Mouse (Mus musculus) hindbrain, embryonic 16.5 days (tissue): Measurements from ENCODE around the gene Slc16a10. TPM values are rescaled to one million over a fixed set of nuclear protein-coding genes. Genes with fewer than 3 reads are reported as not detected.

Experiments
- ATAC-seq: fragments of 200-750 bp; cut with Nextera tagmentation; 2 replicates; pipeline ENCODE4 v1.8.0; 2017; ENCODE audit warnings: moderate TSS enrichment, moderate library complexity
- H3K27ac ChIP-seq: fragments of 300-500 bp; sonication (generic); 2 replicates; pipeline ENCODE4 v1.5.1; 2014; ENCODE audit warnings: low read depth, mild to moderate bottlenecking, control low read depth, low read length, moderate library complexity
- H3K27me3 ChIP-seq: fragments of 300-500 bp; sonication (generic); replicated peaks from 2 replicates; pipeline ENCODE4 v1.6.1; 2014; ENCODE audit warnings: low read length; ENCODE audit not compliant: control insufficient read depth, insufficient read depth
- H3K36me3 ChIP-seq: fragments of 300-500 bp; sonication (generic); 2 replicates; pipeline ENCODE4 v1.6.1; 2014; ENCODE audit warnings: mild to moderate bottlenecking, low read length, moderate library complexity, mixed read lengths; ENCODE audit not compliant: control insufficient read depth, insufficient read depth
- H3K4me1 ChIP-seq: fragments of 300-500 bp; sonication (generic); 2 replicates; pipeline ENCODE4 v1.6.1; 2014; ENCODE audit warnings: low read depth, low read length; ENCODE audit not compliant: control insufficient read depth, insufficient read depth
- H3K4me2 ChIP-seq: fragments of 300-500 bp; sonication (generic); 2 replicates; pipeline ENCODE4 v1.6.1; 2014; ENCODE audit warnings: mild to moderate bottlenecking, low read length, control low read depth, moderate library complexity
- H3K4me3 ChIP-seq: fragments of 300-500 bp; sonication (generic); 2 replicates; pipeline ENCODE4 v1.5.1; 2014; ENCODE audit warnings: mild to moderate bottlenecking, low read length, control low read depth, moderate library complexity
- H3K9ac ChIP-seq: fragments of 300-500 bp; sonication (generic); 2 replicates; pipeline ENCODE4 v1.6.1; 2014; ENCODE audit warnings: low read depth, mild to moderate bottlenecking, control low read depth, low read length, moderate library complexity
- H3K9me3 ChIP-seq: fragments of 300-500 bp; sonication (generic); 2 replicates; pipeline ENCODE4 v1.6.1; 2014; ENCODE audit warnings: mild to moderate bottlenecking, low read length, moderate library complexity; ENCODE audit not compliant: control insufficient read depth
- WGBS: fragments of 180-500 bp; shearing (Covaris S2); extraction: QIAGEN DNeasy Blood & Tissue Kit; methylation state at CpG from one replicate; pipeline ENCODE4 v1.1.7; 2014; 5-methylcytosine and 5-hydroxymethylcytosine counted together
- polyA plus RNA-seq: library from polyadenylated mRNA; unstranded; fragments of >200 nt; fragmentation: Nextera tagmentation; extraction: Ambion mirVana; gene quantifications from 2 replicates; pipeline ENCODE4 v1.2.1, GENCODE M21; 2015

Slc16a10 gene
- polyA plus RNA-seq, 1 experiment from 2014 or later = 6.1 TPM

DNA sequence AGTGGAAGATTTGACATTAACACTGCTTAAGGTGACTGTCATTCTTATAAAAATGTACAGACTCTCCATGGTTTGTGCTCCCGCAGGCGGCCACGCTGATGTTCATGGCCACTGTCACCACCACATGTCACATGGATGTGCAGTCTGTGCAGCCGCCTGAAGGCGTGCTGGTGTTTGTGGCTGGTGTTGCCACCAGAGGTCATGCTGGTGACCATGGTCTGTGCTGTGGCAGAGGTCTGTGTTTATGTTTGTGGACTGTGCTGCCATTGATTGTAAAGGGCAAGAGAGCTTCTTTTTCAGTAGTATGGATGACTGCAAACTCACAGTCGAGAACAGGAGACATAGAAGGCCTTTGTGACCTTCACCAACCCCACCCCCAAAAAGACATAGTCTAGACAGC, 30.1 kb upstream of the Slc16a10 start:
- Histone ChIP-seq H3K27me3 (no peaks in the 10 kb centered on the region), H3K27ac (no peak overlapping the region), H3K9me3 (no peaks in the 10 kb centered on the region), H3K4me2 (no peak overlapping the region), H3K4me3 (no peak overlapping the region), H3K36me3 (no peaks in the 10 kb centered on the region), H3K4me1 (no peaks in the 10 kb centered on the region), H3K9ac (no peak overlapping the region)
- no peak for ATAC-seq
- 82% methylated on average over 6 of the region's 6 CpGs for WGBS

DNA sequence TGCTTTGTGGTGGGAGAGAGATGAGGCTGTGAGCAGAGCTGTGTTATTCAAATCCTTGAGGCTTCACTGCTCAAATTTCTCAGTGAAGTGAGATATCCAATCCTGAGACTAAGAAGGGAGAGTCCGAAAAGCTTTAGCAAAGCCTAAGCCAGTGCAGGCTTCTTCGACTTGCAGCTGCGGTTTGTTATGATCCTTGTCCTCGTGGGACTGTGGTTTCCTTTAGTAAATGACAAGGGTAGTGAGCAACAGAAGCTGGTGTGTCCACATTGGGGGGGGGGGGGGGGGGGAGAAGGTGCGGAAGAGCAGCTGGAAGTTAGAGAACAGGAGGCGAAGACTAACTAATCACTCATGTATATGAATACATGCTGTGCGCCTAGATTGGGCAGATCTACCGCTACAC, 29.2 kb upstream of the Slc16a10 start:
- Histone ChIP-seq H3K9me3 (no peaks in the 10 kb centered on the region), H3K36me3 (no peaks in the 10 kb centered on the region), H3K27me3 (no peaks in the 10 kb centered on the region), H3K4me1 (no peaks in the 10 kb centered on the region), H3K4me2 (no peak overlapping the region), H3K4me3 (no peak overlapping the region), H3K27ac (no peak overlapping the region), H3K9ac (no peak overlapping the region)
- ATAC-seq = no peak
- 69% methylated on average over 7 of the region's 8 CpGs for WGBS

DNA sequence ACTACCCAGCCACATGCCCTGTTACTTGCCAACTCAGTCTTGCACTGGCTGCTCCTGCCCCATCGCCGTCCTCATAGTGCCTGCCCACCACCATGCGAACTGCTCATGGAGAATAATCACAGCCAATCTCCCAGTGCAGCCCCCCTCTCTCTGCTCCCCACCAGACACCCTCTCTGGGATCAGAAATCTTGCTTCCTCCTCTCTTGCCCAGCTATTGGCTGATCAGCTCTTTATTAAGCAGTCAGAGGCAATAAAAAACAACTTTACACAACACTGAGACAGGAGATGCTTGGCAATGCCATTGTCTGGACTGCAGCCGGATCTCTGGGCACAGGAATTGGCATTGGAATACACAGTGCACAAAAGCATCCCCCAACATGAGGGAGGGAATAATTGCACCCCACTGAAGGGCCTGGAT, 28.1 kb upstream of the Slc16a10 start:
- ATAC-seq = peak; percentile 75
- no peaks in the 10 kb centered on the region for H3K9me3 ChIP-seq
- no peak overlapping the region for H3K4me2 ChIP-seq
- H3K9ac ChIP-seq = no peak overlapping the region
- no peaks in the 10 kb centered on the region for H3K36me3 ChIP-seq
- H3K4me3 ChIP-seq = no peak overlapping the region
- no peaks in the 10 kb centered on the region for H3K4me1 ChIP-seq
- 74% methylated on average over 4 of the region's 4 CpGs for WGBS
- no peak overlapping the region for H3K27ac ChIP-seq
- H3K27me3 ChIP-seq = no peaks in the 10 kb centered on the region

DNA sequence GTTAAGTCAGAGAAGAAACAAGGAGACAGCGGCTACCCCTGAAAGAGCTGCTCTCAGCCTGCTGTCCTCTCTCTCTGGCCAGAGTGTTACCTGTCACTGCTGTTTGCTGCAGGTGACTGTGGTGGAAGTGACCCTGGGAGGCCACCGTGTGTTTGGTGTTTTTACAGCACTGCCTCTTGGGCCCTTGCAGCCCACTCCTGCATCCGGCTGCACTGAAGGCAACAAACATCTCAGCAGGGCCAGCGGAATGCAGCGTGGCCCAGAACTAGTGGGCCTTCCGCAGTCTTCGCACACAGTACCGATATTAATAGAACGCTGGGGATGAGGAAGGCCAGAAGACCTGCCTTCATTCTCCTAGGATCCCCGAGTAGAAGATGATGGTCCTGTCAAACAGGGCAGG, 27.5 kb upstream of the Slc16a10 start:
- ATAC-seq = no peak
- H3K27ac ChIP-seq = no peak overlapping the region
- WGBS = 93% methylated on average over 10 of the region's 10 CpGs

DNA sequence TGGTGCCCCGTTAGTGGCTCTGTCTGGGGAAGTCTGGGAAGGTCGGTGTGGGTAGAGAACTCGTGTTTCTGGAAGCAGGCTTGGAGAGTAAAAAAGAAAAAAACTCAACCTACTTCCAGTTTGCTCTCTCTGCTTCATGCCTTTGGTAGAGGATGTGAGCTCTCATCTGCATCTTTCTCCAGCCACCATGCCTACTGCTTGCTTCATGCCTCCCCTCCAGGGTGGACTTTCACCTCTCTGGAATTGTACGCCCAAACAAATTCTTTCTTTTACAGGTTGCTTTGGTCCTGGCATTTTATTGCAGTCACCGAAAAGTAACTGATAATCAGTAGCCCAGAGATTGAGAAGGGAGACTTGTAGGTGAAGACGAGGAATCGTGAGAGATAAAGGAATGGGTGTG, 27.0 kb upstream of the Slc16a10 start:
- Histone ChIP-seq H3K36me3 (no peaks in the 10 kb centered on the region), H3K9me3 (no peaks in the 10 kb centered on the region), H3K4me3 (no peak overlapping the region), H3K27me3 (no peaks in the 10 kb centered on the region), H3K4me1 (no peaks in the 10 kb centered on the region), H3K4me2 (no peak overlapping the region), H3K27ac (no peak overlapping the region), H3K9ac (no peak overlapping the region)
- WGBS = 87% methylated on average over 7 of the region's 7 CpGs
- no peak for ATAC-seq

More for the DNA sequence above, 27.5 kb upstream of the Slc16a10 start:
- H3K9me3 ChIP-seq = no peaks in the 10 kb centered on the region
- H3K4me3 ChIP-seq = no peak overlapping the region
- no peaks in the 10 kb centered on the region for H3K4me1 ChIP-seq
- H3K9ac ChIP-seq = no peak overlapping the region
- H3K27me3 ChIP-seq = no peaks in the 10 kb centered on the region
- H3K4me2 ChIP-seq = no peak overlapping the region
- H3K36me3 ChIP-seq = no peaks in the 10 kb centered on the region

DNA sequence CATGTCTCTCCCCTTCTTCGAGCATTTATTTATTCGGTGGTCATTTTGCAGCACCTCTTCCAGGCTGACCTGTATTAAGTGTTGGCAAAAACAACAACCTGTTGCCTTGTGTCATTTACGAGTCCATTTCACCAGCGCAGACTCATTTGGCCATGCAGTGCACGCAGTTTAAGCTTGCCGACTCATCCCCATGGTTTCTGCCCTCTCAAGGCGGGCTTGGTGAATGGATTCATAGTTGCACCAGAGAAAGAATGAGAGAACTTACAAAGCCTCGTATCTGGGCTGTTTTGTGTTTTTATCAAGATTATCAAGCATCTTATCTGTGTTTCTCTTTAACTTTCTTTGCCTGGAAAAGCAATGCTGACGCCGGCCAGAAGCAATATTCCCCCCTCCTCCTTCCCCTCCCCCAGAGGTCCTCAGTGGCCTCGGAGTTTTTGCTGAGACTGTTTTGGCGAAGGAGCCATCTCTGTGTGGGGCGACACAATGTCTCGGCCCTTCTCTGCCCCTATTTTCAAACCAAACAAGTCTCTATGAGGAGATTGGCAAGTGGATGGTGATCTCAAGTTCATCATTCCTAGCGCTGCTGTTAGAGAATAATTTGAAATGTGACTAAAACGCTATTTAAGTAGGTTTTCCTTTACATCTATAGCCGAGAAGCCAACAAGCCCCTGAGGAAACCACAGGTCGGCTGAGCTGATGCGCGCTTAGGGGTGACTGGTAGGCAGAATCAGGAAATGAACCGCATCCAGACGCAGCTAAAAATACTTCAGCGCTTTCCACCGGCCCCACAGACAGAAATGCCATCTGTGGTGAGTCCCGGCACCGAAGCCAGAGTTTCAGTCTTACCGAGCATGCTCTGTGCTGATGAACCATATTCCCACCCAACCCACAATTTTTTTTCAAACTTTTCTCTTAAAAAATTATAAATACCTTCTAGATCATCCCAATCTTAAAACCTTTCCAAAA, 22.6 kb upstream of the Slc16a10 start:
- no peaks in the 10 kb centered on the region for H3K27me3 ChIP-seq
- H3K27ac ChIP-seq = no peak overlapping the region
- no peak overlapping the region for H3K4me3 ChIP-seq
- 84% methylated on average over 27 of the region's 27 CpGs for WGBS
- no peaks in the 10 kb centered on the region for H3K4me1 ChIP-seq
- no peak overlapping the region for H3K9ac ChIP-seq
- H3K4me2 ChIP-seq = no peak overlapping the region
- no peaks in the 10 kb centered on the region for H3K36me3 ChIP-seq
- no peaks in the 10 kb centered on the region for H3K9me3 ChIP-seq
- ATAC-seq = no peak

DNA sequence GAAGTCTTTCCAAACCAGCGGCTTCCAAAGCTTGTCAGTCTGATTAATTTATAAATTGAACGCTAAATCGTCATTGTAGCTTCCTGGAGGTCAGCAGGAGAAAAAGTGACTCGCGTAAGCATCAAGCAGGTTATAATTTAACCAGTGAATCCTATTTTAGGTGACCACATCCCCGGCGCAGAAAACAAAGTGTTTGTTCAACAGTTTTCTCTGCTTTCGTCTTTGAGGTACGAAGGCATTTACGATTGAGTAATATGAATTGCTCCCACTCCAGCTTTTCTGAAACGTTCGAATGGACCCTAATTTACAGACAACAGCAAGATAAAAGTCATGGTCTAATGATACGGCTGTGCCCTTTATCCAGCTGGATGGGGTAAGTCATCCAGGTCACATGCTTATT, 21.9 kb upstream of the Slc16a10 start:
- 77% methylated on average over 13 of the region's 13 CpGs for WGBS
- no peak overlapping the region for H3K4me2 ChIP-seq
- no peaks in the 10 kb centered on the region for H3K27me3 ChIP-seq
- H3K9ac ChIP-seq = no peak overlapping the region
- no peaks in the 10 kb centered on the region for H3K4me1 ChIP-seq
- H3K36me3 ChIP-seq = no peaks in the 10 kb centered on the region
- H3K27ac ChIP-seq = no peak overlapping the region
- no peaks in the 10 kb centered on the region for H3K9me3 ChIP-seq
- no peak overlapping the region for H3K4me3 ChIP-seq
- no peak for ATAC-seq

DNA sequence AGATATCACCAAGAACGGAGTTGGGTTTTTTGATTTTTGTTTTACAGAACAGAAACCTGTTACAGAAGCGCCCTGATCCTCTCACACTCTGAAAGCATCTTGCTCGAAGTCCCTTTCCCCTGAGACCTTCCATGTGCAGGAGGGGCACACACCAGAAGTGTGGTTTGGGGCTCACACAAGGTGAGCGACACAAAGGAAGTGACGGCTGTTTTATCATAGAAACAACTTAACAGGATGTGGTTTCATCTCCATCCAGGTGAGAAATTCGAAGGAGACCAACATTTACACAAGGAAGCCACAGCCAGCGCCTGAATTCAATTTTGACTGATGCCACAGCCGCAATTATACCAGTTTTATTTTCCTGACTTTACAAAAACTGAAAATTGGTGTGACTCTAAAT, 21.3 kb upstream of the Slc16a10 start:
- ATAC-seq = no peak
- H3K9me3 ChIP-seq = no peaks in the 10 kb centered on the region
- WGBS = 90% methylated on average over 8 of the region's 8 CpGs

DNA sequence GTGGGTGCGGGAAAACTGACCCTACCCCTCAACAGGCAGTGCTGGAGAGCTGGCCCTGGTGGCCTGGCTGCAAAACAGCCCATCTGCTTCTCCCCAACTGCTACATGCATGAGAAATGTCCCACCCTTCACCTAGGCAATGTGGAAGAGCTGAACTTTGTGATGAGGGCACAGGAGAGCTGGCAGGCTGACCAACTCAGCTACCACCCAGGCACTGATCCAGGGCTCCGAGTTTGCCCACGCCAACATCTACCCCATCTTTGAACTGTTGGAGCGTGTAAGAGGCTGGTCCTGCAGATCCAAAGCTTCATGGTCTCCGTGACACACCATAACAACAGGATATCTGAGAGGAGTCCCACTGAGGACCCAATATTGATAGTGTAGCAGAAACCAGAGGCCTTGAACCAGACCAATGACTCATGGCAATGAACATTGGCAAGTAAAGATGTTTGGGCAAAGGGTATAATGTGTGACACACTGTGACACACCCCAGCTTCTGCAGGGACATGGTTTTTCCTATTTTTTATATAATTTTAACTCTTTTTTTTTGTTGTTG, 19.7 kb upstream of the Slc16a10 start:
- Histone ChIP-seq H3K4me1 (no peaks in the 10 kb centered on the region), H3K9me3 (no peaks in the 10 kb centered on the region), H3K27ac (no peak overlapping the region), H3K27me3 (no peaks in the 10 kb centered on the region), H3K9ac (no peak overlapping the region), H3K36me3 (no peaks in the 10 kb centered on the region), H3K4me2 (no peak overlapping the region), H3K4me3 (no peak overlapping the region)
- WGBS = 88% methylated on average over 5 of the region's 5 CpGs
- no peak for ATAC-seq

More for the DNA sequence above, 21.3 kb upstream of the Slc16a10 start:
- H3K36me3 ChIP-seq = no peaks in the 10 kb centered on the region
- no peak overlapping the region for H3K4me3 ChIP-seq
- H3K9ac ChIP-seq = no peak overlapping the region
- H3K27me3 ChIP-seq = no peaks in the 10 kb centered on the region
- no peaks in the 10 kb centered on the region for H3K4me1 ChIP-seq
- H3K27ac ChIP-seq = no peak overlapping the region
- no peak overlapping the region for H3K4me2 ChIP-seq
